Mouse (Mus musculus) neural tube, embryonic 13.5 days (tissue): ENCODE results near the gene Irak2. TPM values are rescaled to one million over a fixed set of nuclear protein-coding genes. Genes with fewer than 3 reads are reported as not detected.

Source experiments
- ATAC-seq: fragments of 200-750 bp; cut with Nextera tagmentation; 2 replicates; pipeline ENCODE4 v1.8.0; 2017; ENCODE audit warnings: low read depth, mild to moderate bottlenecking, moderate TSS enrichment, moderate library complexity
- H3K27ac ChIP-seq: fragments of 300-500 bp; sonication (generic); replicated peaks from 2 replicates; pipeline ENCODE4 v1.5.1; 2015; ENCODE audit warnings: moderate library complexity, mild to moderate bottlenecking, inconsistent platforms
- H3K27me3 ChIP-seq: fragments of 300-500 bp; sonication (generic); 2 replicates; pipeline ENCODE4 v1.6.1; 2015; ENCODE audit warnings: mild to moderate bottlenecking, inconsistent platforms
- H3K36me3 ChIP-seq: fragments of 300-500 bp; sonication (generic); 2 replicates; pipeline ENCODE4 v1.6.1; 2015; ENCODE audit warnings: mild to moderate bottlenecking, inconsistent platforms
- H3K4me1 ChIP-seq: fragments of 300-500 bp; sonication (generic); replicated peaks from 2 replicates; pipeline ENCODE4 v1.6.1; 2015; ENCODE audit warnings: inconsistent platforms
- H3K4me2 ChIP-seq: fragments of 300-500 bp; sonication (generic); 2 replicates; pipeline ENCODE4 v1.6.1; 2015; ENCODE audit warnings: inconsistent platforms, mild to moderate bottlenecking, moderate library complexity
- H3K4me3 ChIP-seq: fragments of 300-500 bp; sonication (generic); 2 replicates; pipeline ENCODE4 v1.5.1; 2015; ENCODE audit warnings: mild to moderate bottlenecking, inconsistent platforms
- H3K9ac ChIP-seq: fragments of 300-500 bp; sonication (generic); 2 replicates; pipeline ENCODE4 v1.6.1; 2015; ENCODE audit warnings: moderate library complexity, mild to moderate bottlenecking, inconsistent platforms
- H3K9me3 ChIP-seq: fragments of 300-500 bp; sonication (generic); 2 replicates; pipeline ENCODE4 v1.6.1; 2016; ENCODE audit warnings: inconsistent platforms
- WGBS: fragments of 180-500 bp; shearing (Covaris S2); methylation state at CpG from one replicate; pipeline ENCODE4 v1.1.7; 2015; 5-methylcytosine and 5-hydroxymethylcytosine counted together
- polyA plus RNA-seq: library from polyadenylated mRNA; unstranded; fragments of >200 nt; fragmentation: Nextera tagmentation; extraction: Ambion mirVana; gene quantifications from 2 replicates; pipeline ENCODE4 v1.2.1, GENCODE M21; 2015

Irak2 gene
- polyA plus RNA-seq, 1 experiment from 2014 or later, result 2.5 TPM

DNA sequence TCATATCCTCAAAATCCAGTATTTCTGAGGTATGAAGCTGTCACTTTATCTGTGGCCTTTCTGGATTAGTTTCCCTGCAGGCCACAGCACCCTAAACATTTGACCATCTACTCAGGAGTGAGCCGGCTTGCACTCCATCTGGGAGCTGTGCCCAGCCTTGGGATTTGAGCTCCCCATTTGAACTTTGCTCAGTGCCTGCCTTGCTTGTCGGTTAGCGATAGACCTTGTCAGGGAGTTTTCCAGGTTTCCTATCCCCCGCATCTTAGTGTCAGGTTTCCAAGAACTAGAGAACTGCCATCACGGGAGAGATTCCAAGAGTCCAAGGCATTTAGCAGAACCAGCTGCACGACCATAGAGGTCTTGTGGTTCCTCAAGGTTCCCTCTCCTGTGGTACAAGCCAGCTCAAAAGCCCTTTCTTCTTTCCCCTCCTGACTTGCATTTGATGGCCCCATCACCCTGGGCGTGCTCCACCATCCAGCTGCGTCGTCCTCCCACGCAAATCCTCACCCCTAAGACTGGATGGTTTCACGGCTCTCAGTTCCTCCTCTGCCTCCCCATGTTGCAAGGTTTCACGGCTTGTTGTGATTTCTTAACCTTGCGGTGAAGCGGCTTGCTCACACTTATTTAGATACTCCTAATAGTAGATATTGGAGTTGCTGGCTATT lies 38.9 kb downstream of the Irak2 start:
- Histone ChIP-seq H3K27me3 (no peaks in the 10 kb centered on the region), H3K9me3 (no peaks in the 10 kb centered on the region), H3K4me1 (no peaks in the 10 kb centered on the region), H3K4me3 (no peak overlapping the region), H3K36me3 (no peaks in the 10 kb centered on the region), H3K4me2 (no peak overlapping the region), H3K9ac (no peak overlapping the region), H3K27ac (no peak overlapping the region)
- WGBS, result 82% methylated on average over 14 of the region's 14 CpGs
- no peak for ATAC-seq

DNA sequence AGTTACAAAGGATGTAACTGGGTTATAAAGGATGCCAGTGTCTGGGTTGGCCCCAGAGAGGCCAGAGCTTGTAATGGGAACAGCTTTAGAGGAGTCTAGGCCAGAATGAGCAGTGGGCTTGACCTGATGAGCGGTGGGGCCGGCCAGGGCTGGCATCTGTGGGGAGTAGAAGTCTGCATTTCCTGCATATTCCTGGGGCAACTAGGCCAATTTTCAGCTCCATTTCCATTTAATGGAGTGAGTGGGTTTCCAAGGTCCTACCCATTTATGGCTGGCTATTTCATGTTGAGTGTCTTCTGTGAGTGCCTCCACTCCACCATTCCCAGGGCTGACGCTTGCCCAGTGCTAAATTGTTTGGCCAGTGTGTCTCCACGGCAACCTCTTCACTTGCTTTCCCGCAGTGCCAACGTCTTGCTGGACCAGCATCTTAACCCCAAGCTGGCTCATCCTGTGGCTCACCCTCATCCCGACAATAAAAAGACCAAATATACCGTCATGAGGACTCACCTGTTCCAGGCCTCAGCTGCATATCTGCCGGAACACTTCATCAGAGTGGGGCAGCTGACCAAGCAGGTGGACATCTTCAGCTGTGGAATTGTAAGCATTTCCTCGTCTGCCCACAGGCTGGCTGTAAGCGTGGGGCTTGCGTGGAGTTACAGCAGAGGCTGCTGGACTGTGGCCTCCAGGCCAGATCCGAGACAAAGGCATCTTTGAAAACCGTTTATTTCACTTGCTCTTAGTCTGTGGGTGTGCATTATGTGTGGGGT lies 40.2 kb downstream of the Irak2 start:
- 70% methylated on average over 14 of the region's 14 CpGs for WGBS
- no peak for ATAC-seq
- H3K9ac ChIP-seq, result no peak overlapping the region

DNA sequence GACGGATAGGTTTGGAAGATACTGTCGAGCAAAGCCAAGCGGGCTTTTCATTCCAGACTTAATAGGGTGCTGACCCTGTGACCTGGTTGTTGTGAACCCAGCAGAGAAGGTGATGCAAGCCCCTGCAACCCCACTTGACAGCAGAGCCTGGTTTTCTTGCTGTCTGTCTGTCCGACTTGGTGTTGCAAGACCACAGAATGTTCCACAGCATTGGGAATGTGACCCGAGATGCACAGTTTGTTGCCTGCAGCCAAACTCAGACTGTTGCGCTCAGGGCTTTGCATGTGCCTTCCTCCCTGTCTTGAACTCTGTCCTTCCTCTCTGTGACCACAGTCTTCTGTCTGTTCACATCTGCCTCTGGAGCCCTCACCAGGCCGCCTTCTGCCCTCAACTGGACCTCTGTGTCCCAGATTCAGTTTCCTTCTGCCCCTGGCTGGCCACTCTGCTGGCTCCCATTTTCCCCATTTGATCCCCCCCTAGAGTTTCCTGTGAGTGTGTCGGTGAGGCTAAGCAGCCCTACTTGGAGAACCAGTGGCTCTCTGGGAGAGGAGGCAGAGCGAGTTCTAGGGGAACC lies 41.8 kb downstream of the Irak2 start:
- no peak overlapping the region for H3K9ac ChIP-seq
- H3K27ac ChIP-seq, result no peak overlapping the region
- H3K4me1 ChIP-seq, result no peaks in the 10 kb centered on the region
- H3K27me3 ChIP-seq, result no peaks in the 10 kb centered on the region
- H3K4me2 ChIP-seq, result no peak overlapping the region
- 86% methylated on average over 9 of the region's 9 CpGs for WGBS
- H3K36me3 ChIP-seq, result no peaks in the 10 kb centered on the region
- ATAC-seq, result no peak
- H3K9me3 ChIP-seq, result no peaks in the 10 kb centered on the region
- H3K4me3 ChIP-seq, result no peak overlapping the region

More for the DNA sequence above, 40.2 kb downstream of the Irak2 start:
- Histone ChIP-seq H3K27me3 (no peaks in the 10 kb centered on the region), H3K36me3 (no peaks in the 10 kb centered on the region), H3K4me3 (no peak overlapping the region), H3K9me3 (no peaks in the 10 kb centered on the region), H3K4me2 (no peak overlapping the region), H3K4me1 (no peaks in the 10 kb centered on the region), H3K27ac (no peak overlapping the region)

DNA sequence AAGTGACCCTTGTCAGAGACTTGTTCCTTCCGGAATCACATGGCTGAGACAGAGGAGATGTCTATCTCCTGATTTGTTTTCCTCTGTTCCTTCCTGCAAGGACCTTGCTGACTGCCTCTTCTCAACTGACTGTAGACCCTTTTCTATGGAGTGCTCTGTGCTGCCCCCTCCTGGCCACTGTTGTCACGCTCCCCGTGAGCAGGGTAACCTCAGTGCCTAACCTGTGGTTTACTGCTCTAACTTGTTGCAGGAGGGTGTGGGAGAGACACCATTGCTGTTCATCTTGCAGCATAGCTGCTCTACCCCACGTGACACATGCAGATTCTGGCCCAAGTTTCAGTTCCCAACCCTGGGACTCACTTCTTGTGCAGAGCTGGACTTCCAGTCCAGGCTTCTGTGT lies 43.0 kb downstream of the Irak2 start:
- H3K9me3 ChIP-seq, result no peaks in the 10 kb centered on the region
- no peaks in the 10 kb centered on the region for H3K36me3 ChIP-seq
- no peak overlapping the region for H3K4me3 ChIP-seq
- WGBS, result 17% methylated on average over 4 of the region's 4 CpGs
- H3K9ac ChIP-seq, result no peak overlapping the region
- no peak overlapping the region for H3K27ac ChIP-seq
- no peak overlapping the region for H3K4me2 ChIP-seq
- H3K27me3 ChIP-seq, result no peaks in the 10 kb centered on the region
- H3K4me1 ChIP-seq, result no peaks in the 10 kb centered on the region
- no peak; the same call in 1 of the 2 replicates for ATAC-seq

DNA sequence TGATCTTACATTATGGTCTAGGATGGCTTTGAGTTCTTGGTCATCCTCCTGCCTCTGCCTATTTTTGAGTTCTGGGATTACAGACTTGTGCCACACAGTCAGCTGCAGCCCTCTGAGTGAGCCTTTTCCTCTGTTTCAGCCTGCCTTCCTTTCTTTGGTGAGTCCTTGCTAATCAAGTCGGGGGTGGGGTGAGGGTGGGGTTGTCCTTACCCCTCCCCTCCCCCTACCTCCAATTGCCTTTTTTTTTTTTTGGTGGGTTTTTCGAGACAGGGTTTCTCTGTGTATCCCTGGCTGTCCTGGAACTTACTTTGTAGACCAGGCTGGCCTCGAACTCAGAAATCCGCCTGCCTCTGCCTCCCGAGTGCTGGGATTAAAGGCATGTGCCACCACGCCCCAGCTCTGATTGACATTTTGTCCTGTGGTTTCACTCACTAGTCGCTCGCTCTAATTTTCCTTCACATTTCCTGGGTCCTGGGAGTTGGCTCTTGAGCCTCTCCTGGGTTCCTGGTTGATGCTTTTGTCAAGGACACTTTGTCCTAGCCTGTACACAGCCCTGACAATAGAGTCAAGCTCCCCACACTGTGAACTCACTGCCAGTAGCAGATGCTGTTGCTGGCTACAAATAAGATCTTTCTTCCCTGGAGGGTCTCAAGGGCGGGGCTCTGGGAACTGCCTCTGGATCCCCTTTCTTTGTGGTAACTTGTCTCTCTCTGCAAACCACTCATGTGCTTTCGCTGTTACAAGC lies 45.0 kb downstream of the Irak2 start:
- no peaks in the 10 kb centered on the region for H3K9me3 ChIP-seq
- no peaks in the 10 kb centered on the region for H3K4me1 ChIP-seq
- ATAC-seq, result no peak
- H3K27ac ChIP-seq, result no peak overlapping the region
- no peak overlapping the region for H3K4me2 ChIP-seq
- H3K27me3 ChIP-seq, result no peaks in the 10 kb centered on the region
- H3K4me3 ChIP-seq, result no peak overlapping the region
- 83% methylated on average over 10 of the region's 10 CpGs for WGBS
- H3K36me3 ChIP-seq, result no peaks in the 10 kb centered on the region
- no peak overlapping the region for H3K9ac ChIP-seq

DNA sequence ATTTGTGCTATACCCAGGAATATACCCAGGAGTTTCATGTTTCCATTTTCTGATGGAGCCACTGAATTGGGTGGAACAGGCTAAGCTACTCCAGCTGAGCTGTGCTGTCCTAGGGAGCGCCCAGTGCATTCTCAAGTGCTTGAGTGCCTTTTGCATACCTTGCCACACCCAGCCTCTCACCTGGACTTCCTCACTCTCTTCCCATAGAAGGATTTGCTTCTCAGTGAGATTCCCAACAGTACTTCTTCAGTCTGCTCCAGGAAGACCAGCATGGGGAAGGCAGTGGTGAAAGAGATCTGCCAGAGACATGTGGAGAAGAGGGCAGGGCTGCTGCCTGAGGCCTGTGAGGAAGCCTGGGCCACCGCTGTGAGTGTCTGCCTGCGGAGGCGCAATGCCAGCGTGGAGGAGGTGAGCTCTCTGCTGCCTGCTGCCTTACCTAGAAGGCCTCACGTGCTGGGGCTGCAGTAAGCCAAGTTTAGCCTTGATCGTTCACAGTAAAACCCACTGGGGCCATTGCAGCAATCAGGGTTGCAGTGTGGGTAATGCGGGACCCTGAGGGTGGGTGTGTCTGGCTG lies 48.4 kb downstream of the Irak2 start:
- peaks cover 15% of the 10 kb centered on the region for H3K4me1 ChIP-seq
- H3K4me3 ChIP-seq, result no peak overlapping the region
- no peak overlapping the region for H3K9ac ChIP-seq
- 47% methylated on average over 8 of the region's 8 CpGs for WGBS
- ATAC-seq, result no peak
- no peak overlapping the region for H3K27ac ChIP-seq
- no peaks in the 10 kb centered on the region for H3K27me3 ChIP-seq
- H3K9me3 ChIP-seq, result no peaks in the 10 kb centered on the region
- no peaks in the 10 kb centered on the region for H3K36me3 ChIP-seq
- H3K4me2 ChIP-seq, result no peak overlapping the region

DNA sequence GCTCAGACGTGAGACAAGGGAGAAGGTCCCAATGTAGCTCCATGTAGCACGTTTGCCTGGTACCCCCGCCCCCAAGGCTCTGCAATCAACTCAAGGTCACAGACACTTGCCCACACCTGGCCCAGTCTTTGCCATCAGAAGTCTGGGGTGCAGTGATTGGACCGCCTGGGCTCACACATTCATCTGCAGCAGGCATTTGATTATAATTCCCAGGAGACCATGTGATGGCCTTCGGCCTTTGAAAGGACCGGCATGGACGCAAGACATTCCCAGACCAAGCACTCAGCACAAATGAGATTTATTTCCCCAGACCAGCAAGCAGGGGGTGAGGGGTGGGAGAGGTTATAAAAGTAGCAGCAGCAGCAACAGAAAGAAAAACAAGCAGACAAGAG lies 51.7 kb downstream of the Irak2 start:
- Histone ChIP-seq H3K4me1 (peaks cover 15% of the 10 kb centered on the region), H3K4me3 (no peak overlapping the region), H3K9ac (no peak overlapping the region), H3K27me3 (no peaks in the 10 kb centered on the region), H3K4me2 (peak overlapping the region; percentile 40; the same call in 1 of the 2 replicates), H3K36me3 (no peaks in the 10 kb centered on the region), H3K9me3 (no peaks in the 10 kb centered on the region), H3K27ac (peak overlapping the region; percentile 65)
- 13% methylated on average over 7 of the region's 7 CpGs for WGBS
- peak; percentile 64; the same call in 1 of the 2 replicates for ATAC-seq

DNA sequence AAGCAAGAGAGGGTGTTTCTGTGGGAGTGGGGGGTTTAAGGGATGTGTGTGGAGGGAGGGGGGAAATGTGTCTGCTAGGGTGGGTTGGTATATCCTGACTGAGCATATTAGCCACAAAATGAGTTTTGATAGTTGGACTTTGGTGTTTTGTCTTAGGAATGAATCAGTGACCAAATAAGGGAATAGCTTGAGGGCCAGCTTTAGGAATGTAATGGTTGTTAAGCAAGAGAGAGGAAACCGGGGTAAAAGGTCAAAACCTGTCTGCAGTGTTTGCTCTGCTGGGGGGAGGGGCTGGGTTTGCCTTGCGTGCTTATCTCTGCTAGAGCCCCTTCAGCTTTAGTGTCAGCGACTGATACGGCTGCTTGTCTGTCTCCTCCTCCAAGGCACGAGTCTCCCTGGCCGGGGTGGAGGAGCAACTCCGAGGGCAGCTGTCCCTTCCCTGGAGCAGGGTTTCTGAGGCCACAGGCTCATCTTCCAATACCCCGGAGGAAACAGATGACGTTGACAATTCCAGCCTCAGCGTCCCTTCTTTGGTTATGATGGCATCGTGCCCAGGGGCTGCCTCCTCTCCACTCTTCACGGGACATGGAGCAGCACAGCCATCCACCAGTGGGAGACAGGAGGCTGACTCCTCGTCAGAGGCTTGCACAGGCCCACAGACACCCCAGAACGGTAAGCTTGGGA lies 52.3 kb downstream of the Irak2 start:
- 4% methylated on average over 14 of the region's 14 CpGs for WGBS
- Histone ChIP-seq H3K9me3 (no peaks in the 10 kb centered on the region), H3K4me1 (peaks cover 15% of the 10 kb centered on the region), H3K36me3 (no peaks in the 10 kb centered on the region), H3K27ac (peak overlapping the region; percentile 65), H3K4me3 (no peak overlapping the region; the same call in 1 of the 2 replicates), H3K9ac (peak overlapping the region; percentile 46), H3K4me2 (peak overlapping the region; percentile 40), H3K27me3 (no peaks in the 10 kb centered on the region)
- peak; percentile 22; the same call in 1 of the 2 replicates for ATAC-seq

DNA sequence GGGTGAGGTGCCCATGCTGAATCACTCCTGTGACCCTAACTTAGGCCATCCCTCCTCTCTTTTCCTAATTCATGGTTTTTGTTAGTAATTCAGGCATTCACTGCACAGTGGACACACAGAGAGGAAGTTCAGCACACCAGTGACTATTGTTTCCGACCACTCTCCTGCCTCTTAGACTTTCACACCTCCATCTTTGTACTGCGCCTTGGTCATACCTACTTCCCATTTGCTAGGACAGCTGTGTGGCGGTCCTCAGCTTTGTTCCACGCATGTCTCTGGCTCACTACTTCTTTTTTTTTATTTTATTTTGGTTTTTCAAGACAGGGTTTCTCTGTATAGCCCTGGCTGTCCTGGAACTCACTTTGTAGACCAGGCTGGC lies 52.8 kb downstream of the Irak2 start:
- H3K27me3 ChIP-seq, result no peaks in the 10 kb centered on the region
- H3K27ac ChIP-seq, result peak overlapping the region; percentile 50
- H3K9me3 ChIP-seq, result no peaks in the 10 kb centered on the region
- no peaks in the 10 kb centered on the region for H3K36me3 ChIP-seq
- no peak overlapping the region; the same call in 1 of the 2 replicates for H3K4me3 ChIP-seq
- peak overlapping the region; percentile 40 for H3K4me2 ChIP-seq
- peak overlapping the region; percentile 46 for H3K9ac ChIP-seq
- WGBS, result 73% methylated on average over 4 of the region's 4 CpGs
- peaks cover 18% of the 10 kb centered on the region for H3K4me1 ChIP-seq
- no peak for ATAC-seq

DNA sequence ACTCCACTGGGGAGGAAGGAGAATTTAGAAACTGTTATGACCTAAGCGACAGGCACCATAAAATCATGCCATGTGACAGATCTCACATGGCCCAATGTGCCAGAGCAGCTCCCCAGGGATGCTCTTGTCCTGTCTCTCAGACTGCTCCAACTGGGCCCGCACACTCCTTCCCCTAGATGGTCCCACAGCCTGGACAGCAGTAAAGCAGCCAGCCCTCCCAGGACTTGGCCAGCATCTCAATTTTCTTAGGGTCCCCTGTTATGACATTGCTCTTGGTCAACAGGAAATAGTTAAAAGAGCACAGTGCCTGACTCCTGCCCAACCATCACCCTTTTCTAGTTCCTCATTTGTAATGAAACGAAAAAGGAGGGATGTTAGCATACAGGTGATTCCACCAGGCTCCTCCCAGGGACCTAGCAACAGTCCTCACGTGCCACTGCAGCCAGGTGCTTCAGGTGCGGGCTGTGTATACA lies 54.4 kb downstream of the Irak2 start:
- no peak overlapping the region for H3K27ac ChIP-seq
- H3K9me3 ChIP-seq, result no peaks in the 10 kb centered on the region
- no peak overlapping the region for H3K9ac ChIP-seq
- H3K4me3 ChIP-seq, result no peak overlapping the region
- no peak overlapping the region for H3K4me2 ChIP-seq
- no peak for ATAC-seq
- no peaks in the 10 kb centered on the region for H3K36me3 ChIP-seq
- H3K27me3 ChIP-seq, result no peaks in the 10 kb centered on the region
- peaks cover 23% of the 10 kb centered on the region for H3K4me1 ChIP-seq
- WGBS, result 84% methylated on average over 5 of the region's 5 CpGs

DNA sequence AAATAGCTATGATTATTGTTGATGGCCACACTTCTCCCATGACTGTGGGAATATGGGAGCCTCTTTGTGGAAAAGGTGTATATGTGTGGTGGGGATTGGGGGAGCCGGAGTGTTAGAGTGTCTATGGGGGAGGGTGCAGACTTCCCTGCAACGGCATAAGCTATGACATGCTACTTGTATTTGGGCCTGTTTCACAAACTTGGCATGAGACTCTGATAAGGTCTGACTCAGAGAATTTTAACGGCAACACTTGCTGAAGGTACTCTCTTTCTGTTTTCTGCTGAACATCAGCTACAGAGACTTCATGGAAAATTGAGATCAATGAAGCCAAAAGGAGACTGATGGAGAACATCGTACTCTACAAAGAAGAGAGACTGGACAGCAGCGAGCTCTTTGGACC lies 55.1 kb downstream of the Irak2 start:
- 96% methylated on average over 5 of the region's 5 CpGs for WGBS
- ATAC-seq, result no peak
- Histone ChIP-seq H3K36me3 (no peaks in the 10 kb centered on the region), H3K4me1 (peaks cover 29% of the 10 kb centered on the region), H3K27ac (no peak overlapping the region), H3K4me3 (no peak overlapping the region), H3K4me2 (no peak overlapping the region), H3K9me3 (no peaks in the 10 kb centered on the region), H3K9ac (no peak overlapping the region), H3K27me3 (no peaks in the 10 kb centered on the region)
